In the genomic region with DNA sequence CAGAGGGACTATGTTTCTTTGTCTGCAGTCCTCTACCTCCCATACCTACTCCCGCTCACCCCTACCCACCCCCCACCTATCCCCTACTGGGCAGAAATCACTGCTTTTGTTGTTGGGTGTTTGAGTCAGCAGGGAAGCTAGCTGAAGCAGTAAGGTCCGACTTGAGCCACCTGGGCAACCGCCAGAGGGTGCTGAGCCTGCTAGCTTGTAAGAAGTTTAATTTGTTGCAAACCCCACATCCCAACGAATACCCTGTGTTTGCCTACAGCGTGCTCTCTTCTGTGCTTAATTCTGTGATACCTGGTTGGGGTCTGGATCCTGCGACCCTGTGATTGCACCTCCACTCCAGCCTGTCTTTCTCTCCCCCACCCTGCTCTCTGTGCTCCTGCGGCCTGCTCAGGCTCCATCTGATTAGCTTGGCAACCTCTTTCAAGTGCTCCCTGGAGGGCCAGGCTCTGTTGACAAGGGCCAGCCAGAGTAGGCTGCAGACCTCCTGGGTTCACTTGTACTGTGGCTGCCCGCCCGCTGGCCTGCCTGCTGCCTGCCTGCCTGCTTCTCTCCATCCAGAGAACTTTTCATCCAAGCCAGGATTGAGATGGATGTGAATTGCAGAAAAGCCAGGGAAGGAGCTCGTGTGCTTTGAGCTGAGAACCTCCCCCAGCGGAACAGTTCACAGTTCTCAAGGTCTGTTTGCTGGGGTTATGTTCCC, we compare ENCODE assay signal across 9 mouse cellular contexts.
DNase-seq lines count a peak whose midpoint lies in the region; ATAC-seq lines count a peak whose summit lies in the region.
"Had no signal": no experiment of that assay in that cellular context is flagged by ENCODE, and none has a peak within 500 bp of the region (broad histone marks: within the 10 kb centered on the region; RNA-seq: fewer than 3 reads in every experiment).

No protein-coding gene starts in this region.

- H3K9ac ChIP-seq in forebrain, embryonic 15.5 days (replicated peaks): no peak overlapping the region
- H3K9ac ChIP-seq in neural tube, embryonic 14.5 days (replicated peaks; ENCODE audit: low read depth, low read length): no peak overlapping the region

- no peak overlapping the region for H3K4me2 ChIP-seq in forebrain, embryonic 15.5 days (replicated peaks)
- no peak overlapping the region for H3K4me2 ChIP-seq in neural tube, embryonic 14.5 days (ENCODE audit: low read depth, low read length)

- H3K4me3 ChIP-seq in forebrain, embryonic 15.5 days: no peak overlapping the region
- no peak overlapping the region for H3K4me3 ChIP-seq in neural tube, embryonic 14.5 days (ENCODE audit: low read depth, low read length)

- no peaks in the 10 kb centered on the region; the same call in 1 of the 2 replicates for H3K27me3 ChIP-seq in forebrain, embryonic 15.5 days
- H3K27me3 ChIP-seq in neural tube, embryonic 14.5 days (ENCODE audit: control insufficient read depth, insufficient read depth, low read length): no peaks in the 10 kb centered on the region

- peaks cover 34% of the 10 kb centered on the region for H3K4me1 ChIP-seq in forebrain, embryonic 15.5 days
- H3K4me1 ChIP-seq in neural tube, embryonic 14.5 days (ENCODE audit: control insufficient read depth, insufficient read depth, low read length): peaks cover 17% of the 10 kb centered on the region

- WGBS in forebrain, embryonic 15.5 days: 18% methylated on average over 11 of the region's 11 CpGs
- WGBS in neural tube, embryonic 14.5 days: 14% methylated on average over 11 of the region's 11 CpGs

- peak; percentile 70 for DNase-seq in adrenal gland, postnatal 14 days
- DNase-seq in adrenal gland, adult 18-20 months (ENCODE audit: low spot score in 2 of 2): no peak
- peak; percentile 24 for DNase-seq in adrenal gland, postnatal 25 days
- peak; percentile 69 to 81 for DNase-seq in kidney, postnatal 4 days
- DNase-seq in frontal cortex, postnatal 36 days (ENCODE audit: low spot score in 2 of 2): no peak
- no peak for DNase-seq in urinary bladder, postnatal 25 days (ENCODE audit: low spot score)

- H3K36me3 ChIP-seq in forebrain, embryonic 15.5 days: no peaks in the 10 kb centered on the region
- no peaks in the 10 kb centered on the region for H3K36me3 ChIP-seq in neural tube, embryonic 14.5 days (ENCODE audit: control insufficient read depth, insufficient read depth, low read length)

- H3K9me3 ChIP-seq in forebrain, embryonic 15.5 days: no peaks in the 10 kb centered on the region
- H3K9me3 ChIP-seq in neural tube, embryonic 14.5 days (ENCODE audit: control insufficient read depth, low read length): no peaks in the 10 kb centered on the region

- peak; percentile 36; the same call in 1 of the 2 replicates for ATAC-seq in forebrain, embryonic 15.5 days (replicated peaks)
- ATAC-seq in neural tube, embryonic 14.5 days (ENCODE audit: low read depth): peak; percentile 59; the same call in 1 of the 2 replicates

- peak overlapping the region; percentile 56 for H3K27ac ChIP-seq in forebrain, embryonic 15.5 days (replicated peaks)
- no peak overlapping the region; the same call in 1 of the 2 replicates for H3K27ac ChIP-seq in neural tube, embryonic 14.5 days (ENCODE audit: low read depth, low read length)
- H3K27ac ChIP-seq: macrophage had no signal

Comparison
In these comparisons a context has a peak if more than half of its experiments do, and no peak if none do; other contexts are left out.
1. DNase-seq: peak in adrenal gland, postnatal 14 days (single experiment), adrenal gland, postnatal 25 days (single experiment) and kidney, postnatal 4 days (2 of 2); none in adrenal gland, adult 18-20 months (0 of 2), frontal cortex, postnatal 36 days (0 of 2) and urinary bladder, postnatal 25 days (single experiment).